Mouse (Mus musculus): Measurements from ENCODE around the gene Hormad1.
A peak's percentile ranks its signal among the peaks of the same experiment; 100 is the strongest.
"Not testable (repeated sequence)": the region's sequence is repeated elsewhere in the genome, so short reads cannot be mapped to it uniquely, and the experiment has no call there.

Hormad1 gene

DNA sequence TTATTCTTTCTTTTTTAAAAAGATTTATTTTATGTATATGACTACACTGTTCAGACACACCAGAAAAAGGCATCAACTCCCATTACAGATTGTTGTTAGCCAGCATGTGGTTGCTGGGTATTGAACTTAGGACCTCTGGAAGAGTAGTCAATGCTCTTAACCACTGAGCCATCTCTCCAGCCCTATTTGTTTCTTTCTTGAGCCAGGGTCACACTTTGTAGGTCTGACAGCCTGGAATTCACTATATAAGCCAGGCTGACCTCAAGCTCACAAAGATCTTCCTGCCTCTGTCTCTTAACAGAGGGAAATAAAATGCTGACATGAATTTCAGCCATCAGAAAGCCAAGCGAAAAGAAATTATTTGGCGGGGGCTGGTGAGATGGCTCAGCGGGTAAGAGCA is 10.1 kb downstream of the Hormad1 start:
- DNase-seq = no peak

DNA sequence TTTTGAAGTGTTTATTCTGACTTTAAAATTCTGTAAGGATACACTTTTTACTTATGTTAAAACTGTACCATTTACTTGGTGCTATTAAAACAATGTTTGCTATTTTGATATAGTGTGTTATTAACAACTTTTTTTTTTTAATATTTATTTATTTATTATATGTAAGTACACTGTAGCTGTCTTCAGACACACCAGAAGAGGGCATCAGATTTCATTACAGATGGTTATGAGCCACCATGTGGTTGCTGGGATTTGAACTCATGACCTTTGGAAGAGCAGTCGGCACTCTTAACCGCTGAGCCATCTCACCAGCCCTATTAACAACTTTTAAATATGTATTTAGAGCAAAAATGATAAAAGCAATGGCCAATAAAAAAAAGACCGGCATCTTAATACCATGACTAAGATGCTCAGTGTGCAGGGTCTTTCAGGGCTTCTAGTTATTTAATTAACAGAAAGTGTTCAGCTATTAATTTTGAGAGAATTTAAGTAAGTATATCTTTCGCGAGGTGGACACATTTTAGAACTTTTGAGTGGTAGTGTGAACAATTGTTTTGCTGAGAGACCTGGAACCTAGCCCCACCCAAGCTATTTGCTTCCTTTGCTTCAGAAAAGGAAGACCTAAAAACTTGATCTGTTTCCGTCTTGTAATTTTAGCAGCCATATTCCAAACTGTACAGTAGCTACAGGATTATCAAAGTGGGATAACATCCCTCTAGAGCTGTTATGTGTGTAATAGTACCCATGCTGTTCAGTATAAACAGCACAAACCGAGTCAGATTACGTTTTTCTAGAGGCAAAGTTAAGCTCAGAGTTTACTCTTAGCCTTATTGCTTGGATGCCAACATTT is 28.5 kb downstream of the Hormad1 start:
- no peak for DNase-seq

DNA sequence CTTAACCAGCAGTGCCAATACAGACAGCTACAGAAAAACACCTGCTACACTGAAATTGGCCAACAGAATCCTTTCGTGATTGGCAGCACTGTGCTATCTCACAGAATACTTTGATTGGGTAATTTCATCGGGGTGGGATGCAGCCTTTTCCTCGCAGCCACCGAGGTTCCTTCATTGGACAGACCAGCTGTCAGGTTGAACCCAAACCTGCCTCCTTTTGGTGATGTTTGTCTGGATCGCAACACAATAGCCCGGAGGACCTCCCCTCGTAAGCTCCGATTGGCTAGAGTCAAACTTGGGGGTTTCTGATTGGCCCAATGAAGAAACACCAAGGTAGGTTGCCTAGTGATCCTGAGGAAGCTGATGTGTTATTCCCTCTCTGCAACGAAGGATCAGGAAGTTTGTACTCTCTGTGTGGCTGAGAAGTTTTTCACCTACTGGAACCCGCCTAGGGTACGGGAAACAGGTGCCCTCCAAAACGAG is 29.2 kb downstream of the Hormad1 start, which contains the start of gene Golph3l:
Gene Golph3l (plus strand): TSS at position 331 of the 483 bp plus-strand sequence.
- DNase-seq = peak; percentile 88 to 96

DNA sequence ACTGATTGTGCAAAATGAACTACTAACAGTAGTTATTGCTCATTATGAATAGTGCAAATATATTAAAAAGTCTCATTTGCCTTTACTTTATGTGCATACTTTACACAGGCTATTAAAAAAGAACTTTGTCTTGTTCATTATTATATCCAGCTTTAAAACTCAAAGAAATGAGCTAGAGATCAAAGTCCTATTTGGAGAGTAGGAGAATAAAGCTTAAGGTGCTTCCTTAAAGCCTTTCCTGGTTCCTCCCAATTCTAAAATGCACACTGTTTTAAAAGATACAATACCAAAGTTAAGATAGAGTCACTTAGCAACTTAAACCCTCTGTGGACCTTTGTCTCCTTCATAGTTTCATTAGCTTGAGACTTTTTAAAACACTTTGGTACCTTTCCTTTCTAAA is 39.3 kb downstream of the Hormad1 start:
- no peak for DNase-seq

DNA sequence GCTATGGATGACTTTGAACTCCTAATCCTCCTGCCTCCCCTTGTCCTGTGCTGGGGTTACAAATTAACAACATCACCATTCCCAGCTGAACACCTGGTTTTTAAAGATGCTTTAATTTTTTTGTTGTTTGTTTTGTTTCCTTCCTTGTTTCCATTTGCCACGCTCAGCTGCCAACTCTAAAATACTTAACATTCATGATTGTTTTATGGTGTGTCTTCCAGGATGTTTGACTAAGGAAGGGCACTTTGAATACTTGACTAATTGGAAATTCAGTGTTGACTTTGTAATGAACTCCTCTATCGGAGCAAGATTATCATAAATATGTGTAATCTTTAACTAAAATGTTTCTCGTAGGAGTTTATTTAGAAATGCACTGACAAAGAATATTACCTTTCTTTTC is 41.8 kb downstream of the Hormad1 start:
- DNase-seq = no peak

DNA sequence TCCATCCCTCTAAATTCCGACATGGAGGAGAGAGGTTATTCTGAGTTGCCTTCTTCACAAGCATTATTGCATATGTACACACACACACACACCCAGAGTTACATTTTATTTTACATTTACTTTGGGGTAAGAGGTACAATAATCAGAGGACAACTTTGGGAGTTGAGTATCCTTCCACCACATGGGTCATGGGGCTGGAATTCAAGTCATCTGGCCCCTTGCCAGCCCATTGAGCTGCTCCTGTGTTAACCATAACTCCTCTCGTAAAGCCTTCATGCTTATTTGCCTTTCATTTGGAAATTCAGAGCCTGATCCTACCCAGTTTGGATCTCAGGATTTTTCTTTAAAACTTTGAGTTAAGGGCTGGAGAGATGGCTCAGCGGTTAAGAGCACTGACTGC is 46.6 kb downstream of the Hormad1 start:
- no peak for DNase-seq

DNA sequence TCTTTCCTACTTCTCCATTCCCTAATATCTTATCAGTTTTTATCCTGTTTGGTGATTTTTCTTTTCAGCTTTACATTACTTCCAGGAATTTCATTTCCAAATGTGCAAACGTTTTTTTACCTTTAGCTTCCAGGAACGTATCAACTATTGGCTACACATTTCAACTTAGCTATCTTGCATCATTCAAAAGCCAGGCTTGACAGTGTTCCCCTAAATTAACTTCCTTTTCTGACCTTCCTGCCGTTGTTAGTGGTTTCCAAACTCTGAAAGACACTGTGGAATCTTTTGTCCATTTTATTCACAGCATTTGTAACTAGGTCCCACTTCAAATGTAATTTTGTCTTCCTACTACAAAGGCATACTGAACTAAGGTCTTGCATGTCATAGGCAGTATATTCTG is 49.7 kb downstream of the Hormad1 start:
- no peak for DNase-seq

DNA sequence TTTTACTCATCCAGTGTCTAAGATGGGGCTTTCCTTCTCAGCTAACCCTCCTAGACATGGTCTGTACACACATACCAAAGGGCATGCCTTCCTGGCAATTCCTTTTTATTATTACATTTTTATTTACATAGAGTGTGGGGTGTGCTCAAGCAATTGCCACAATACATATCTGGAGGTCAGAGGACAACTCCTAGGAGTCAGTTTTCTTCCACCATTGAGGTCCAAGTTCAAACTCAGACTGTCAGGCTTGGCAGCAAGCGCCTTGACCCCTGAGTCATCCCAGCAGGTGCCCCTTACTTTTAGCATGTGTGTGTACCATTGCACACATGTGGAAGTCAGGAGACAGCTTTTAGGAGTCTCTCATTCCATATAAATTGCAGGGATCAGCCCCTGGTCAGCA is 54.5 kb downstream of the Hormad1 start:
- DNase-seq = no peak

DNA sequence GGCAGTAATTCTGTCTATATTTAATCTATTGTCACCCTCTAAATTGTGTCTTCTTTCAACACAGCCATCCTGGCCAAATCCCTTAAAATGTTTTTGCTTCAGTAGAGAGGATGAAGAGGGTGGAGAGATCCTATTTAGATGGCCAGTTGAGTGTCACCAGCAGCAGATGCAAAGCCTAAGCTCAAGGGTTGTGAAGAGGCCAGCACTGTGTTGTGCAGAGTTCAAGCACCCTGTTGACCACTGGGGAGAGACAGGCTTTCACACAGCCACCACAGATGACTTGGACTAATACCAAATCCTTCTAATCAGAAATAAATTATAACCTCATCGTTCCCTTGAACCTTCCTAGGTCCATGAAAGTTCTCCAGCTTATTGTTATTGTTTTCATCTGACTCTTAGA is 59.0 kb downstream of the Hormad1 start:
- no peak for DNase-seq

DNA sequence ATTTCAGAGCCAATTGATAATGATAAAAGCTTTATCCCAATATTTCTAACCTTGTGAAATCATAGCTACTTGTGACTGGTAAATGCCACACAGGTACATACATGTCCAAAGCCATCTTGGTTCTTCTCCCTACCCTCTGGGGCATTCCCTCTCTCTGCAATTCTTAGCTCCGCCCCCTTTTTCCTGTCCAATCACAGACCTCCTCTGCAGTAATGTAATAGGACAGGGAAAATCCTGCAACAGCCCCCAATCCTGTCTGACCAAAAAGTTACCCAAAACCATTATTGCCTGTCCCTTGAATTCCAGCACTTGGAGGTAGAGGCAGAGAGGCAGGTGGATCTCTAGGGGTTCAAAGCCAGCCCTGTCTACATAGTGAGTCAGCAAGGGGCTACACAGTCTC is 61.8 kb downstream of the Hormad1 start:
- DNase-seq = no peak

DNA sequence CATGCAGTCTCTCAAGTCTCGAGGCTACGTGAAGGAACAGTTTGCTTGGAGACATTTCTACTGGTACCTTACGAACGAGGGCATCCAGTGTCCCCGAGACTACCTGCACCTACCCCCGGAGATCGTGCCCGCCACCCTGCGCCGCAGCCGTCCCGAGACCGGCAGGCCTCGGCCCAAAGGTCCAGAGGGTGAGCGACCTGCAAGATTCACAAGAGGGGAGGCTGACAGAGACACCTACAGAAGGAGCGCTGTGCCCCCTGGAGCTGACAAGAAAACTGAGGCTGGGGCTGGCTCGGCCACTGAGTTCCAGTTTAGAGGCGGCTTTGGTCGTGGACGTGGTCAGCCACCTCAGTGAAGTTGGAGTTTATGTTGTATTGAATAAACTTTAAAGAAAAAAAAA is 62.9 kb downstream of the Hormad1 start:
- DNase-seq = not testable (repeated sequence)

DNA sequence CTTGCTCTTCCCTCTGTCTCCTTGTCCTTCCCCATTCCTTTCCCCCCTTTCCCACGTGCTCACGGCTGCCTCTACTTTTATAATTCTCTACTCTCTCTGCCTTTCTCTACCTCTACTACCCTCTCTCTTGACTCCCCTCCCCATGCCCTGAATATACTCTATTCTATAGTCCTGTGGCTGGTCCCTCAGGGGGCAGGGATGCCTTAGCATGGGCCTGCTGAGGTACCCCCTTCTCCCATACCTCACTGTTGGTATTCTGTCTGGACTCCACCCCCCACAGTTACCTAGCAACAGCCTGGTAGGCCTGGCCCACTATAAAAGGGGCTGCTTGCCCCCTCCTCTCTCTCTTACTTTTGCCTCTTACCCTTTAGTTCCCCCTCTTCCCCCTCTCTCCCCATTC is 64.1 kb downstream of the Hormad1 start:
- no peak for DNase-seq

DNA sequence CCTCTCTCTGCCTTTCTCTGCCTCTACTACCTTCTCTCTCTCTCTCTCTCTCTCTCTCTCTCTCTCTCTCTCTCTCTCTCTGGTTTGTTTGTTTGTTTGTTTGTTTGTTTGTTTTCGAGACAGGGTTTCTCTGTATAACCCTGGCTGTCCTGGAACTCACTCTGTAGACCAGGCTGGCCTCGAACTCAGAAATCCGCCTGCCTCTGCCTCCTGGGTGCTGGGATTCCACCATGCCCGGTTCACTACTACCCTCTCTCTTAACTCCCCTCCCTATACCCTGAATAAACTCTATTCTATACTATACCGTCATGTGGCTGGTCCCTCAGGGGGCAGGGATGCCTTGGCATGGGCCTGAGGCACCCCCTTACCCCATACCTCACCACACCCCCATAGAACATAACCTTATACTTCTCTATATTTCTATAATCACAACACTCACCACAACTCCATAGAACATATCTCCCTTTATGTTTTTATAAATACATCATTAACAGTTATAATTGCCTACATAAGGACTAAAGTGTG is 64.6 kb downstream of the Hormad1 start:
- not testable (repeated sequence) for DNase-seq

DNA sequence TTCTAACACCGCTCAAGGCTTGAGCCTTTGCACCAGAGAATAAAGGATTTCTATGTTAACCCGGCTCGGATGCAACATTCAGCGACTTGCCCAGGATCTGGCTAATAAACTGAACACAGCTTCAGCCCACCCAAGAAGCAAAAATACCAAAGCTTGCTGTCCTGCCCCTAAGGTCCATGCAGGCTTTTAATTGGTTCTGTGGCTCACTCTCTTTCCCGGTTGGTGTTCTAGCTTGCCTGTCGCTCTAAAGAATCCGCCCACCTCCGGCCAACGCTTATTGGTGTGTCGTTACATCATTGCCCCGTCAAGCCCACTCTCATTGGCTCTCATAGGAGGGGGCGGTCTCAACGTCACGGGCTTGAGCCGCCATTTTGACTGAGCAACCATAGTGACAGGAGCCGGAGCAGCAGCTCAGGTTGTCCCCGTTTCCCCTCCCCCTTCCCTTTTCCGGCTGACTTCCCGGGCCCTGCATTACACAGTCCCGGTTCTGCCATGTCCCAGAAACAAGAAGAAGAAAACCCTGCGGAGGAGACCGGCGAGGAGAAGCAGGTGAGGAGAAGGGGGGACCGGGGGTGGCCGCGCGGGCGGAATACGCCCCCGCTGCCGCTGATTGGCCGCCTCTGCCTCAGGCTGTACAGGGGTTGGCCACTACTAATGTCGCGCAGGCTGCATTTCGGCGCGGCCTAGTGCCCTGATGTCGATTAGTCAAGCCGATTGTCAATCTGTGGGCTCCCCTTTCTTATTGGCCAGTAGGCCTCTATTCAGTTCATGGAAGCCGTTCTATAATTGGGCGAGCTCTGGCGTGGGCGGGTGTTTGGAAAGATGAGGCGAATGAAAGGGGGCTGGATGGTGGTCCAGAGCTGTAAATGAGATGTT is 65.4 kb downstream of the Hormad1 start, which contains the start of gene Ensa:
Gene Ensa (plus strand): TSS at position 366 of the 876 bp plus-strand sequence.
- peak; percentile 96 to 98 for DNase-seq

DNA sequence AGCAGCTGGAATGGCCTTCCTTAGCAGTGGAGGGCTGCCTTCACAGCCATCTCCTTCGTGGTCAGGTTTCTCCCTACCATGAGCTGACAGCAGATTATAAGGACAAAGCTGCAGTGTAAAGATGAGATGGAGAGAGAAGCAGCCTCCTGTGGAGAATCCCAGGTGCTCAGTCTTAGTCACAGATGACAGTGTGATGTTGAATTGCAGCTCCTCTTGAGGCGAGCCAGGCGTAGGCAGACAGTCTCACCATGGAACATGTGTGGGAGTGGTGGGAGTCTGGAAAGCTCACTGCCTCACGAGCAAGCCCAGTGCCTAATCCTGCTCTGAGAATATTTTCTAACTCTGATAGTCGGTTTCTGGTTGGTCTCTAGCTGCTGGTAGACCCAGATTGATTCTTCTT is 68.3 kb downstream of the Hormad1 start:
- no peak for DNase-seq

DNA sequence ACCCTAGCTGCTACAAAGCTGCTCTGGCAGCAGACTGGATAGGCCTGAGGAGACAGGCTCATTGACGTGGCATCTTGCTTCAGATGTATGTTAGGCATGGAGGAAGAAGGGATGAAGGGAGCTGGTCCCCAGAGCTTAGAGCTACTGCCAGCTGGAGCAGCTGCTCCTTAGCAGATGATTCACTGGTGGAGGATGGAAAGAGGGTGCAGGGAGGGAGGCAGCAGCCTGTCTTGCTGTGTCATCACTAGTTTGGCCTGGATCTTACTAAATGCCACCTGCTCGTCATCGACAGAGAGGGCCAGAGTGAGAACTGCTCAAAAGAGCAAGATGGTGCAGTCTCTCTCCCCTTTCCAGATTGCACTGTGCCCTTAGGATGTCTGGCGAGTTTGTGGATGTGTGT is 70.3 kb downstream of the Hormad1 start:
- DNase-seq = no peak

DNA sequence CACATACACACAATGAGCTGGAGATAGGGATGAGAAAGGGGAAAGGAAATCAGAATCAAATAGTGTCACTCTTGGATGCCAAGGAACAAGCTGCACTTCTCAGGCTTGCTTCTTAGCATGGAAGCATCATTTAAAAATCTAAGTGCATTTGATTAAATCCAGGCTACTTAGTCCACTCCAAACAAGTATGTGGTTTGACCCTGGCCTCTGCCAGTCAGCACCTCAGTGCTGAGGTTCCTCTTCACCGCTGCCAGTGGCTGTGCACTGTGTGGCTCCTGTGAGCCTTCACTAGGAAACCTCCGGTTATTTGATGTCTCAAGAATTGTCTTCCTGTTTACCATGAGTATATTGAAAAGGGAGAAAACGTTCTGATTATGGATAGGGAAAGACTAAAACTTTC is 71.4 kb downstream of the Hormad1 start:
- no peak for DNase-seq

DNA sequence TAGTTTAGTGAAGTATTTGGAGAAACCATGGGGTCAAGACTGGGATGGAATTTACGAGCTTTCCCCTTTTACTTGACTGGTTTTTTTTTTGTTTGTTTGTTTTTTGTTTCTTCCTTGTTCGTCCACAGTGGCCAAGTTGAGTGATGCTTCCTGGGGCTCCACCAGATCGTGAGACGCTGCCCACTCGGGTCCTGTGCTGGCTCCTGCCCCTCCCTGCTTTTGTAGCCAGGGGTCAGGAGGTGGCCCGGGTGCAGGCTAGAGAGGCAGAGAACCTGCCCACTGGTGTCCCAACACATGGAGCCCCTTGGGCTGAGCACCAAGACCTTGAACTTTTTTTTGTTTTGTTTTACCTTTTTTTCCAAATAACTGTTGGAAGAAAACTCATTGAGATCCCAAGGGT is 71.8 kb downstream of the Hormad1 start:
- DNase-seq = no peak

DNA sequence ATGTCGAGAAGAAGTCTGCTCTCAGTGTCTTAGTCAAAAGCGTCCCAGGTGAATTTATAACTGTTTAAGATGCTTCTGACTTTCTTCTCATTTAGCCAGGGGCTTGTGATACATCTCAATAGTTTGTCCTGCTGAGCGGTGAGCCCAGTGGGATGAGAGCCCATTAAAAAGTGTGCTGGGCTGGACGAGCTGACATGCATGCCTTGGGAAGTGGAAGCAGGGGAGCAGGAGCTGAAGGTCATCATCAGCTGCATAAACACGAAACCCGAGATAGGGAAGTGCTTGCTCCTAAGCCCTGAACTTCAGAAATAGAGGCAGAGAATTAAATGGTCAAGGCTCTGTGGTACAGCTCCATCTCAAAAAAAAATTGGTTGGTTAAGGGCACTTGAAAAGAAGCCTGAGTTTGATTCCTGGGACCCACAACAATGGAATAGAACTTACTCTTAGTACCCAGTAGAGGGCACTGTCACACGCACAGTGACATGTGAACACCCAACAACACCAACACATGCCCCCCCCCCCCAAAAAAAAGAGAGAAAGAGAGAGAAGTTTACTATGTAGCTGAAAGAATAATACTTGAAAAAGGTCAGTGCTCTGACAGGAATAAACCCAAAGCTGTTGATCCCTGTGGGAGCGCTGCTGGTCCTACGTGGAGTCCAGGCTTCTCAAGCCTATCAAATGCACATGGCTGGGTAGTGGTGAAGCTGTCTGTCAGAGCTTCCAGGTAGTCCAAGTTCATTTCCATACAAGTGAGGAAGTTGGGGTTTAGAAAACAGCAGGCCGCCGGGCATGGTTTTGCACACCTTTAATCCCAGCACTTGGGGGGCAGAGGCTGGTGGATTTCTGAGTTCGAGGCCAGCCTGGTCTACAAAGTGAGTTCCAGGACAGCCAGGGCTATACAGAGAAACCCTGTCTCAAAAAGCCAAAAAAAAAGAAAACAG is 73.4 kb downstream of the Hormad1 start:
- no peak for DNase-seq

DNA sequence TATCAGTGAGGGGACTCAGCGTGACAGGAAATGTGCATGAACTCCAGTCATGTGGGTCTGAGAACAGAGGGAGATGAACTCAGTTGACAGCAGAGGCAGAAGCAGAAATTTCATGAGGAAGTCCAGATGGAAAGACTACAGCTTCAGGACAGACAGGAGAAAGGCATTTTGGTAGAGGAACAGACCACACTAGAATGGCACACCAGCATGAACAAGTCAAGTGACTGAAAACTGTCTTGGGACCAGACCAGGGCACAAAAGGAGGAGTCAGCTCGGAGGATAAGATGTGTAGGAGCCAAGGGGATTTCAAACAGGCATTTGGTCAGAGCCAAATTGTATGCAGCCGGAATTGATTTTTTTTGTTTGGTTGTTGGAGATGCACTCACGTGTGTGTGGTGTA is 76.2 kb downstream of the Hormad1 start:
- DNase-seq = no peak

DNA sequence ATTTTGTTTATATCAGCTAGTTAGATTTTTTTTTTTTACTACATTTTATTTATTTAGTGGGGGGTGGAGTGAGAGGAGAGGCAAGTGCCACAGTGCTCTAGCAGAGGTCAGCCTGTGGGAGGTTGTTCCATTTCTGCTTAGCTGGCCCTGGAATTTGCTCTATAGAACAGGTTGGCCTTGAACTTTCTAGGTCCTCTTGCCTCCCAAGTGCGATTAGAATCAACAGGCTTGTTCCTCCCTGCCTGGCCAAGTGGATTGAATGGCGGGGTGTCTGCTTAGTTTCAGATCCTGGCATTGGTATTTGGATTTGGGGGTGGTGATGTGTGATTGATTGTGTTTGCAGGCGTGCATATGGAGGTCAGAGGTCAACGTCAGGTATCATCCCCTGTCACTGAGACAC is 76.6 kb downstream of the Hormad1 start:
- DNase-seq = no peak
